Mouse (Mus musculus): Measurements from ENCODE around the gene Mapk1ip1l. TPM values are rescaled to one million over a fixed set of nuclear protein-coding genes. Genes with fewer than 3 reads are reported as not detected.

Gene Mapk1ip1l
- total RNA-seq (2014; rRNA removed) (51.0 and 57.6 TPM in 2 replicates), polyA plus RNA-seq (2015; fragmentation: Nextera tagmentation; extraction: Ambion mirVana) (29.9 and 36.3 TPM in 2 replicates)

- peak within 1 kb of the TSS; percentile 95 for H3K4me3 ChIP-seq (ENCODE audit: low read depth, low read length)
- H3K9me3 ChIP-seq (ENCODE audit: low read length), result no peaks in the 10 kb centered on the region
- WGBS, result 1% methylated on average over 34 of the region's 34 CpGs
- H3K27ac ChIP-seq (ENCODE audit: low read depth, low read length), result peak within 1 kb of the TSS; percentile 97
- H3K4me1 ChIP-seq (ENCODE audit: insufficient read depth, low read length), result peaks cover 7% of the 10 kb centered on the region; the same call in 1 of the 2 replicates
- peak; percentile 90 for DNase-seq (ENCODE audit: low spot score)
- peak within 1 kb of the TSS; percentile 99 for H3K9ac ChIP-seq (replicated peaks; ENCODE audit: low read length, poor library complexity, severe bottlenecking)
- peak; percentile 93 for ATAC-seq (ENCODE audit: low FRiP score)
- no peaks in the 10 kb centered on the region for H3K27me3 ChIP-seq (ENCODE audit: insufficient read depth, low read length)
- peak within 1 kb of the TSS; percentile 54 for H3K4me2 ChIP-seq (ENCODE audit: low read depth, low read length, poor library complexity, severe bottlenecking)
- no peaks in the 10 kb centered on the region for H3K36me3 ChIP-seq (ENCODE audit: insufficient read depth, low read length)
- TF ChIP-seq CTCF (IDR thresholded peaks at IDR 0.05), result peak; percentile 96
Measured at GRCm38 (mm10) chr14:47297785-47298407, at the start of gene Mapk1ip1l. TSS of gene Mapk1ip1l (plus strand) at chr14:47298266.

GRCm38 (mm10) chr14:47249839-47250238 lies 48.2 kb upstream of the Mapk1ip1l start:
- no peaks in the 10 kb centered on the region for H3K9me3 ChIP-seq (ENCODE audit: low read length)
- DNase-seq (ENCODE audit: low spot score), result peak; percentile 24

GRCm38 (mm10) chr14:47264866-47265265 lies 33.2 kb upstream of the Mapk1ip1l start:
- no peak for ATAC-seq (ENCODE audit: low FRiP score)
- TF ChIP-seq CTCF (IDR thresholded peaks at IDR 0.05), result no peak
- H3K36me3 ChIP-seq (ENCODE audit: insufficient read depth, low read length), result peaks cover 24% of the 10 kb centered on the region
- DNase-seq (ENCODE audit: low spot score), result no peak
- H3K27ac ChIP-seq (ENCODE audit: low read depth, low read length), result no peak overlapping the region
- no peak overlapping the region for H3K4me2 ChIP-seq (ENCODE audit: low read depth, low read length, poor library complexity, severe bottlenecking)
- 98% methylated on average over 3 of the region's 3 CpGs for WGBS
- H3K27me3 ChIP-seq (ENCODE audit: insufficient read depth, low read length), result no peaks in the 10 kb centered on the region
- no peaks in the 10 kb centered on the region for H3K9me3 ChIP-seq (ENCODE audit: low read length)
- no peak overlapping the region for H3K4me3 ChIP-seq (ENCODE audit: low read depth, low read length)
- H3K4me1 ChIP-seq (ENCODE audit: insufficient read depth, low read length), result no peaks in the 10 kb centered on the region
- no peak overlapping the region for H3K9ac ChIP-seq (replicated peaks; ENCODE audit: low read length, poor library complexity, severe bottlenecking)

More at GRCm38 (mm10) chr14:47249839-47250238, 48.2 kb upstream of the Mapk1ip1l start:
- Histone ChIP-seq H3K27ac (ENCODE audit: low read depth, low read length) (no peak overlapping the region), H3K36me3 (ENCODE audit: insufficient read depth, low read length) (peaks cover 14% of the 10 kb centered on the region; the same call in 1 of the 2 replicates), H3K4me3 (ENCODE audit: low read depth, low read length) (no peak overlapping the region), H3K4me2 (ENCODE audit: low read depth, low read length, poor library complexity, severe bottlenecking) (no peak overlapping the region), H3K9ac (replicated peaks; ENCODE audit: low read length, poor library complexity, severe bottlenecking) (no peak overlapping the region), H3K4me1 (ENCODE audit: insufficient read depth, low read length) (no peaks in the 10 kb centered on the region), H3K27me3 (ENCODE audit: insufficient read depth, low read length) (no peaks in the 10 kb centered on the region)
- no peak for ATAC-seq (ENCODE audit: low FRiP score)
- peak; percentile 59 for TF ChIP-seq CTCF (IDR thresholded peaks at IDR 0.05)
- WGBS, result 84% methylated on average over 6 of the region's 6 CpGs

- ATAC-seq (ENCODE audit: low FRiP score) (no peak), DNase-seq (ENCODE audit: low spot score) (no peak)
- Histone ChIP-seq H3K9ac (replicated peaks; ENCODE audit: low read length, poor library complexity, severe bottlenecking) (no peak overlapping the region), H3K27me3 (ENCODE audit: insufficient read depth, low read length) (no peaks in the 10 kb centered on the region), H3K4me2 (ENCODE audit: low read depth, low read length, poor library complexity, severe bottlenecking) (no peak overlapping the region), H3K27ac (ENCODE audit: low read depth, low read length) (no peak overlapping the region), H3K36me3 (ENCODE audit: insufficient read depth, low read length) (peaks cover 21% of the 10 kb centered on the region), H3K9me3 (ENCODE audit: low read length) (no peaks in the 10 kb centered on the region), H3K4me1 (ENCODE audit: insufficient read depth, low read length) (no peaks in the 10 kb centered on the region), H3K4me3 (ENCODE audit: low read depth, low read length) (no peak overlapping the region)
- TF ChIP-seq CTCF (IDR thresholded peaks at IDR 0.05), result no peak
- 95% methylated on average over 8 of the region's 8 CpGs for WGBS
Measured at GRCm38 (mm10) chr14:47265829-47266228, 32.2 kb upstream of the Mapk1ip1l start.

- no peak overlapping the region for H3K9ac ChIP-seq (replicated peaks; ENCODE audit: low read length, poor library complexity, severe bottlenecking)
- TF ChIP-seq CTCF (IDR thresholded peaks at IDR 0.05), result no peak
- peaks cover 15% of the 10 kb centered on the region for H3K36me3 ChIP-seq (ENCODE audit: insufficient read depth, low read length)
- no peak overlapping the region for H3K4me3 ChIP-seq (ENCODE audit: low read depth, low read length)
- no peak overlapping the region for H3K4me2 ChIP-seq (ENCODE audit: low read depth, low read length, poor library complexity, severe bottlenecking)
- no peak for ATAC-seq (ENCODE audit: low FRiP score)
- DNase-seq (ENCODE audit: low spot score), result no peak
- no peaks in the 10 kb centered on the region for H3K4me1 ChIP-seq (ENCODE audit: insufficient read depth, low read length)
- 98% methylated on average over 4 of the region's 4 CpGs for WGBS
- H3K27ac ChIP-seq (ENCODE audit: low read depth, low read length), result no peak overlapping the region
- H3K27me3 ChIP-seq (ENCODE audit: insufficient read depth, low read length), result no peaks in the 10 kb centered on the region
- no peaks in the 10 kb centered on the region for H3K9me3 ChIP-seq (ENCODE audit: low read length)
Measured at GRCm38 (mm10) chr14:47269056-47269455, 29.0 kb upstream of the Mapk1ip1l start.

GRCm38 (mm10) chr14:47269706-47270105 lies 28.4 kb upstream of the Mapk1ip1l start:
- H3K4me1 ChIP-seq (ENCODE audit: insufficient read depth, low read length), result no peaks in the 10 kb centered on the region
- WGBS, result 97% methylated on average over 2 of the region's 2 CpGs
- no peaks in the 10 kb centered on the region for H3K9me3 ChIP-seq (ENCODE audit: low read length)
- no peak overlapping the region for H3K4me3 ChIP-seq (ENCODE audit: low read depth, low read length)
- peaks cover 15% of the 10 kb centered on the region for H3K36me3 ChIP-seq (ENCODE audit: insufficient read depth, low read length)
- DNase-seq (ENCODE audit: low spot score), result no peak
- no peaks in the 10 kb centered on the region for H3K27me3 ChIP-seq (ENCODE audit: insufficient read depth, low read length)
- no peak overlapping the region for H3K4me2 ChIP-seq (ENCODE audit: low read depth, low read length, poor library complexity, severe bottlenecking)
- no peak overlapping the region for H3K9ac ChIP-seq (replicated peaks; ENCODE audit: low read length, poor library complexity, severe bottlenecking)
- no peak for TF ChIP-seq CTCF (IDR thresholded peaks at IDR 0.05)
- ATAC-seq (ENCODE audit: low FRiP score), result no peak
- H3K27ac ChIP-seq (ENCODE audit: low read depth, low read length), result no peak overlapping the region
